Mouse (Mus musculus) E14TG2a.4 (cell line): ENCODE measurements around the gene Ubn1.

ENCODE experiments used
- CTCF ChIP-seq: conservative IDR thresholded peaks from 2 replicates; pipeline ENCODE4 v1.5.1; 2014; ENCODE audit warnings: low read length
- NANOG ChIP-seq: IDR thresholded peaks from 2 replicates; pipeline ENCODE4 v1.6.1; 2014; ENCODE audit warnings: borderline replicate concordance, low read length, mixed read lengths

GRCm38 (mm10) chr16:5007067-5007466 is 42.8 kb upstream of the Ubn1 start, which contains the start of gene Smim22:
- TF ChIP-seq CTCF (no peak), NANOG (no peak)
